Mouse (Mus musculus) liver, adult 2 months (tissue): ENCODE measurements around the gene Myo15.

Source experiments
- CTCF ChIP-seq: fragments of 200-500 bp; IDR thresholded peaks from 2 replicates; pipeline ENCODE4 v1.5.1; 2011; ENCODE audit warnings: low read depth, low read length, control low read depth
- POLR2A ChIP-seq: fragments of 200-500 bp; IDR thresholded peaks from 2 replicates; pipeline ENCODE4 v1.6.1; 2011; ENCODE audit warnings: low read length, control low read depth; ENCODE audit not compliant: insufficient read depth; ENCODE audit errors: extremely low read depth

GRCm38 (mm10) chr11:60511893-60512292, 42.8 kb downstream of the Myo15 start:
- TF ChIP-seq CTCF (no peak), POLR2A (no peak)
